Mouse (Mus musculus) adrenal gland, postnatal 10 days (tissue): Measurements from ENCODE around the gene Malsu1. TPM values are rescaled to one million over a fixed set of nuclear protein-coding genes. Genes with fewer than 3 reads are reported as not detected.

Experiments
- DNase-seq: peaks from one replicate; pipeline ENCODE4 v3.0.0; 2021; ENCODE audit warnings: mixed read lengths
- long read RNA-seq, 2 experiments: library from polyadenylated mRNA; stranded (forward); transcript quantifications; one replicate each; pipeline ENCODE4 v2.0.0; 2021
- total RNA-seq, 2 experiments: library from RNA; stranded (reverse); gene quantifications; 2 replicates each; pipeline ENCODE4 v1.2.3; 2021

The Malsu1 gene
- total RNA-seq = 10 to 100 TPM; 45.7 to 52.5 TPM
- long read RNA-seq, experiment 1, transcript Malsu1-203 (4 exons, 2,819 nt) = major isoform, 62 of 77 reads
- long read RNA-seq, experiment 1, partial matches to known transcripts = 7 of 77 reads
- long read RNA-seq, experiment 1, other reads (novel, unspliced or antisense) = 5 of 77 reads
- long read RNA-seq, experiment 2, transcript Malsu1-203 (4 exons, 2,819 nt) = major isoform, 34 of 45 reads
- long read RNA-seq, experiment 2, transcript Malsu1-202 (3 exons, 2,587 nt) = minor isoform, 8 of 45 reads
- long read RNA-seq, experiment 2, partial matches to known transcripts = 2 of 45 reads
- long read RNA-seq, experiment 2, other reads (novel, unspliced or antisense) = 1 of 45 reads

DNA sequence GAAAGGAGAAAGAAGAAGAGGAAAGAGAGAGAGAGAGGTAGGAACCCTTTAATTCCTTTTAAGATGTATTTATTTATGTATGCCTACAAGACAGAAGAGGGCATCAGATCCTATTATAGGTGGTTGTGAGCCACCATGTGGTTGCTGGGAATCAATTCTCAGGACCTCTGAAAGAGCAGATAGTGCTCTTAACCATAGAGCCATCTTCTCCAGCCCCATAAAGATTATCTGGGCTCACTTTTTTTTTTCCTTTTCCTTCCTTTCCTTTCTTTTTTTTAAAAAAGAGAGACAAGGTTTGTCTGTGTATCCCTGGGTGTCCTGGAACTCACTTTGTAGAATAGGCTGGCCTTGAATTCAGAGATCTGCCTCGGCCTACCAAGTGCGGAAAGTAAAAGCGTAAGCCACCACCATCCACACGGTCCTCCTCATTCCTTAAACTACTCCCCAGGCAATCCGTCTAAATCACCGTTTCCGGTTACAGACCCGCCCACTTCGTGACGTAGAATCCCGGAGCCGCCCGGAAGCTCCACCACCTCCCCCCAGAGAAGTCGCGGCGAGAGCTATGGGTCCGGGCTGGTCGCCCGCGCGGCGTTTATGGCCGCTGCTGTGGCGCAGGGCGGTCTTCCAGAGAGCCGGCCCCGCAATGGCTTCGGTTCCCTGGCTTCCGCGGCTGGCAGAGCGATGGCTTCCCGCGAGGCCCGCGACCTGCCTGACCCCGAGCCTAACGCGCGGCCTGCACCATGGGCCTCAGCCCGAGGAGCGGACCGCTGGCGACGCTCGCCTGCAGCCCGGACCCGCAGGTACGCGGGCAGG is at the start of gene Malsu1:
TSS of gene Malsu1 (plus strand) at position 492 of the 813 bp plus-strand sequence.
- DNase-seq = peak; percentile 97

DNA sequence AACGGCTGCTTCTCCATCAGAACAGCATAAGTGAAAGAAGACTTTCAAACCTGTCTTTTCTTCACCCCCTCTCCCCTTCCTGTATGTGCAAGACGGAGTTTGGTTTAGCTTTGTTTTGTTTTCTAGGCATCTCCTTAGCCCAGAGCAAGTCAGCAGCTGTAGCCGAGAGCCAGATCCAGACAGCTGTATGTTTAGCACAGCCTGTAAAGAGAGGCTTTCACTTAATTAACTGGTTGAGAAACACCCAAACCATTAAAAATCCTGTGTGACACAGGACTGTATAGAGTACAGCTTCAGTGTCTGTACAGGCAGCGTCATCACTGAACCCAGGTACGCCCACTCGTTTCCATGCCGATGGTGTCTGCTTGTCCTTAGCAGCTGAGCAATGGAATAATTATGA is 48.3 kb upstream of the Malsu1 start:
- no peak for DNase-seq

DNA sequence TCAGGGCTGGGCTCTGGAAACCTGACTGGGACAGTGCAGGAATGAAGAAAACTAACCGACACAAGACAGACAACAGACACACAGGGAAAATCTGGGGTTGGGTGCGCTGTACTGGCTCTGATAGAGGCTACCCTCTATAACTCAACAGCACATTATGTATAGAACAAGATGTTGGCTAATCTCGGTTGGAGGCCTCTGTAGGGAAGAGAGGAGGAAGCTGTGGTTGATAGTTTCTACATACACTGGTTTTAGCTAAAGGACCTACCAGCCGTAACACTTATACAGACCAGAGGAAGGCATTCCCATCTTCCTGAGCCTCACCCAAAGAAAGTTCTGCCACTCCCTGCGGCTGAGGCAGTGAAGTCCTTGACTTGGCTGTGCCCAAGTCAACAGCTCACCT is 47.1 kb upstream of the Malsu1 start:
- DNase-seq = no peak

DNA sequence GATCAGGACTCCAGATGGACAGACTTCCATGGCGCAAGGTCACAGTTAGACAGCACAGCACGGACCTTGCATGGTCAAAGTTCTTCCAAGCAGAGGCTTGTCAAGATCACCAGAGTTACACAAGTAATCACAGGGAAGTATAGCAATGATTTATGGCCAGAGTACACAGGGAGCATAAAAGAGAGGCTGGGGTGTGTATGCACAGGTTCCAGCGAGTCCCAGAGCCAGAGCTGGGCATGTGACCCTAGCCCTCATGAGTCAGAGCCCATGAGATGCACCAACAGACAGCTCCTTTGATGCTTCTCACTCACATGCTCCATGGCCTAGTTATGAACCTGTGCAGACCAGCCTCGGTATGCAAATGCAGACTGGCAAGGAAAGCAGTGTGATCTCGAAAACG is 45.6 kb upstream of the Malsu1 start:
- DNase-seq = no peak

DNA sequence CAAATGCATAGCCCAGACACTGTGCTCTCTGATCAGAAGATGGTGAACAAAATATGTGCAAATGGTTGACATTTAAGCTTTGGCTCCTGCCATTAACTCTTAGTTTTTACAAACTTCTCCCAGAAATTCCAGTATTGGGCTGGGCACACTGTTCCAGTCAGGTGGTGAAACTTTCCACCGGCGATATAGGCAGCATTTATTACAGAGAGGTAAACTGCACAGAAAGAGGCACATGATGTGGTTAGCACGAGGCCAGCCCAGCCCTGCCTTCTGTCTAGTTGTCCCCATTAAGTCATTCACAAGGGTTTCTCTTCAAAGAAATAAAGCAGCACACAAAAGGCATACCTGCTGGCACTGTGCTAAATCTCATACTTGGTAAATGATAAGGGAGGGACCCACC is 44.9 kb upstream of the Malsu1 start:
- no peak for DNase-seq

DNA sequence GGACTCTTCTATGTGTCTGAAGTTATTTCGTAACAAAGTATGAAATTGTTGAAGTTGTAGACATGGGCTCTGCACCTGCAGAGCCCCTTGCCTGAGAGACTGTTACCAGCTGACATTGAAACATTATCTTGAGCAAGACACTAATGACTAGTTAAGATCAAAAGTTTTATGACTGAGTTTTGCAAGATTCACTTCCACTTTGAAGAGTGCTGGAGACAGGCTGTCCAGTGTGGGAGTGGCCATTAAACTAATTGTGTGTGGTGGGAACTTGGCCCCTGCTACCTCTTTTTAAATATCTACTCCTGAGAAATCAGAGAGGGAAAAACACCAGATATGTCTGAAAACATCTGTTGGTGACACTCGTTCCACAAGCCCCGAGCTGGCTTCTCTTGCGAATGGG is 42.4 kb upstream of the Malsu1 start:
- no peak for DNase-seq

DNA sequence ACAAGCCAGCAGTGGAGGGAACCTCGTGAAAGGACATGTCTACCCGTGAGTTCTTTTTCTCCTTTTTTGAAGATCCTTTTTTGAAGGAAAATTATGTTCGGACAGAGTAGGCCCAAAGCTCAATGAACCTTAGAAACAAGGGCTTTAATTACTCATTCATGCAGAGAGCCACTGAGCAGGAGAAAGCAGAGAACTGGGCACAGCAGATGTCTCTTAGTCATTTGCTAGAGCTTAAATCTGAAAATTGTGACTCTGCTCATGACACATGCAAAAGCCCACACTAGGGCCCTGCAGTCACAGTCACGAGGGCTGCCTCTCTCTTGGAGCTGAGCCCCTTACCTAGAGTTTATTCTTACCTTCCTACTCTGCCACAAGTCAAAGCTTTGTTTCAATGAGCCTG is 40.8 kb upstream of the Malsu1 start:
- DNase-seq = no peak

DNA sequence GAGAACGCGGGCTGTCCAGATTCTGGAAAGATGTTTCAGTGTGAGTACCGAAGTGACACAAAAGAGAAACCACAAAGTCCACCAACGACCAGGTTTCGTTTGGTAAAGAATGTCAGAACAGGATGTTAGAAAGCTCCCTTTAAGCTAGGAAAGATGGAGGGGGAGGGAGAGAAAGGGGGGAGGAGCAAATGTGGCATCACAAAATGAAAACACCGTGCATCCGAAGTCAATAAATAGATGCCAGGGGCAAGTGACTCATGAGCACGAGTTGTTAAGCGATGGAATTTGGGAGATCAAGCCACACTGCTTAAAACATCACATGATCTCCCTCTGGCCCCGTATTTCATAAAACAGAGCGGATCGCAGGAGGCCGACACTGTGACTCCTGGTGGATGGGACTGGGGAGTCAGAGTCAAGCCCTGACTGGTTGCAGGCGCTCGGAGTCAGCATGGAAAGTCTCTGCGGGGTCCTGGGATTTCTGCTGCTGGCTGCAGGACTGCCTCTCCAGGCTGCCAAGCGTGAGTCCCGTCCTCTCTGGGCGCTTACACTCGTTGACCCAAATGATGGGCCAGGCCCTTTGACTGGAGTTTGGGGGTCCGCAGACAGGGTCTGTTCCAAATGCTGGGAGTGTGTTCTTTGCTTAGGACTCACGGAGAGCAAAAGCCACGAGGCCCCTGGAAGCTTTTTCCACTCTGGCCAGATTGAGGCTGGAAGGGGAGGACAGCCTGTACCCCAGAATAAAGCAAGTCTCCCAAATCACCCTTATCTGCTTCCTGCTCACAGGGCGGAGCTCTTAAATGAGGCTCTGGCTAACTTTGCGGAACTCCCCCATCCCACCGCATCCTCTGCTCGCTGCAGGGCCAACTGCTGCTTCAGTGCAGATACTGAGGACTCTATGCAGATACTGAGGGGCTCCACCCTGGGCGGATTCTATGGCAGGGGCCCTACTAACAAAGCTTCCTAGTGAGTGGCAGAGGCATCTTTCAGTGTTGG is 37.0 kb upstream of the Malsu1 start, which contains the start of gene Gpnmb:
TSS of gene Gpnmb (plus strand) at position 272 of the 993 bp plus-strand sequence.
- peak; percentile 7 for DNase-seq

DNA sequence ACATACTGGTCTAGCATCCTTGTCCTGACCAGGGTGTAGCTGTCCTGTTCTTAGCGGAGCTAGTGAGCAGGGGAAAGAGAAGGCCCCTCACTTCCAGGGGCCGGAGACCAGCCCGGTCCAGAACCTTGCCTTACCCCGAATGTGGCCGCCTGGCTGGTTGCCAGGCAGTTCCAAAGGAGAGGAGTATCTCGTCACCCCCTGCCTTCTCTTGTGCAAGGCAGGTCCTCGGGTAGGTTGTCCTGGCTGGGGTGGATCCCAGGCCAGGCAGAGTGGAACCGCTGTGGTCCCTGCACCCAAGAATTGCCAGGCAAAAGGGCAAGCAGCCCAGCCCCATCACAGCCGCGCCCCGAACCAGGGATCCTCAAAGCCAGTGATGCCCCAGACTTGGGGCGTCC is 36.3 kb upstream of the Malsu1 start:
- DNase-seq = no peak

DNA sequence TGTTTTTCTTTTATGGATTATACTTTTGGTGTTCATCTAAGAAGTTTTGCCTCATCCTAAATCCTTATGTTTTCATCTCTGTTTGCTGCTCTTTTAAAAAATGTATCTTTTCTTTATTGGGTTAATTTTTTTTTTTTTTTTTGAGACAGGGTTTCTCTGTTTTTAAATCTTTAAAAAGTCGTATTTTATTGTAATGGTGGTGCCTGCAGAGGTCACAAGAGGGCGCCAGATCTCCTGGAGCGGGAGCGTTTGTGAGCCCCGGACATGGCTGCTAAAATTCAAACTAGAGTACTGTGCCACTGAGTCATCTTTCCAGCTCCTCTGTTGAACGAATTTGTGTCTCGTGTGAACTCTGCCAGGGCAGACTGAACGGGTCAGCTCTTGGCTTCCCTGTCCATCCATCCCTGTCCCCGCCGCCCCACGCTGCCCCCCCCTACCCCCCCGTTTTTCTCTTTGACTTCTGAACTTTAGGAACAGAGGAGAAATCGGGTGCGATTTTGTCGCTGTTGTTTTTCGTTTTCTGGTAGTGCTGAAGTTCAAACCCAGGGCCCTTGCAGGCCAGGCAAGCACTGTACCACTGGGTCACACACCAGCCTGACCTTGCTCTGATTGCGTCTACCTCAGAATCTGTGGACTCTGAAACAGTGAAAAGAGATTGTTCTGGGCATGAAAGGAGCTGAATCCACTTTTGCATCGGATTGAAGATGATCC is 34.0 kb upstream of the Malsu1 start:
- peak; percentile 80 for DNase-seq

DNA sequence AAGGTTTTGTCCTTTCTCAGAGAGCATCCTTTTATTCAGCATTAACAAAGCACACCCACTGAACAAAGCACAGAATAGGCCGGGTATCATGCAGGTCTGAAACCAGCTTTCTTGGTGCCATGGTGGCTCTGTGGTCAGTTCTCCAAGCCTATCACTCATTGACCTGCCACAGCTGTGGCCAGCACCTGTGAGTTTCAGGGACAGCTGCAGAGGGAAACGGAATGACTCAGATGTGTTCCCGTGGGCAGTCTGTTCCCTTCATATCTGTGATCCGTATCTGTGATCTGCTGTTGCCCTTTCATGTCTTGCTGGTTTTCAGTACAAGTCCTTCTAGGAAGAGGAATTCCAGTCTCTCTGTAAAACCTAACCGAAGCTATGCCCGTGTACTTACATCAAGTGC is 27.1 kb upstream of the Malsu1 start:
- DNase-seq = no peak

DNA sequence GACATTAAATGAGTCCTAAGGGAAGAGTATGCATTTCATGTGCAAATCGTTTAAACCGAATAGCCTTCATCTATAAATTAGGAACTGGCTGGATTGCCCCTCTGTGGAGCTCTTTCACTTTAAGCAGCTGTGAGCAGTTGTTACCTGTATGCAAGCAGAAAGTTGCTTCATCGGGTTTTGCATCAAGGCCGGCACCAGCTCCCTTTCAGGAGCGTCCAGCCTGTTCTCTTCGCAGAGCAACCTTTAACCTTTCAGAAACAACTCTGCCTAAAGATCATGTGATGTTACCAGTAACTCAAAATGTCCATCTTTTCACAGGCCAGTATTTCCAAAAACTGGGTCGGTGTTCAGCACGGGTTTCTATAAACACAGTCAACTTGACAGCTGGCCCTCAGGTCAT is 26.6 kb upstream of the Malsu1 start:
- DNase-seq = no peak

DNA sequence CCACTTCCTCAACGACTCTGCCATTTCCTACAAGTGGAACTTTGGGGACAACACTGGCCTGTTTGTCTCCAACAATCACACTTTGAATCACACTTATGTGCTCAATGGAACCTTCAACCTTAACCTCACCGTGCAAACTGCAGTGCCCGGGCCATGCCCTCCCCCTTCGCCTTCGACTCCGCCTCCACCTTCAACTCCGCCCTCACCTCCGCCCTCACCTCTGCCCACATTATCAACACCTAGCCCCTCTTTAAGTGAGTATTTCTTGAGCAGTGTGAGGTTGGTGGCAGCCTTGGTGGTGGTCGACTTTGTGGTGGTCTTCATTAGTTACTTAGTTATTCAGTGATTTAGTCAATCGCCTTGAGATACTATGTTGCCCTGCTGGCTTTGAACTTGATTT is 25.7 kb upstream of the Malsu1 start:
- DNase-seq = no peak

DNA sequence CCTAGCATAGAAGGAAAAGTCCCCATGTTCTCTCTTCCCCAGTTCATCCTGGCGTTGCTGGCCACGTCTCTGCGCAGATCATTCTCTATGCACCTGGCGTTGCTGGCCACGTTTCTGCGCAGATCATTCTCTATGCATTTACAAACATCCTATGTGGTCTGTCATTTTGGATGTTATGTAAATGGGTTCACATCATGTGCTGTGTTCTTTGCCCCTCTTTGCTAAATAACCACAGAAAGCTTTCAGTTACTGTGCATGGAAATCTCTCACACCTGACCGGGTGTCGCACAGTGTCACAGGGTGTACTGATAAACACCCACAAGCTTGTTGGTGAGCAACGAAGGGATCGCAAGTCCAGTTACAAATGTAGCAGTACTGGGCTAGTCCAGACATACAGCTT is 25.2 kb upstream of the Malsu1 start:
- no peak for DNase-seq

DNA sequence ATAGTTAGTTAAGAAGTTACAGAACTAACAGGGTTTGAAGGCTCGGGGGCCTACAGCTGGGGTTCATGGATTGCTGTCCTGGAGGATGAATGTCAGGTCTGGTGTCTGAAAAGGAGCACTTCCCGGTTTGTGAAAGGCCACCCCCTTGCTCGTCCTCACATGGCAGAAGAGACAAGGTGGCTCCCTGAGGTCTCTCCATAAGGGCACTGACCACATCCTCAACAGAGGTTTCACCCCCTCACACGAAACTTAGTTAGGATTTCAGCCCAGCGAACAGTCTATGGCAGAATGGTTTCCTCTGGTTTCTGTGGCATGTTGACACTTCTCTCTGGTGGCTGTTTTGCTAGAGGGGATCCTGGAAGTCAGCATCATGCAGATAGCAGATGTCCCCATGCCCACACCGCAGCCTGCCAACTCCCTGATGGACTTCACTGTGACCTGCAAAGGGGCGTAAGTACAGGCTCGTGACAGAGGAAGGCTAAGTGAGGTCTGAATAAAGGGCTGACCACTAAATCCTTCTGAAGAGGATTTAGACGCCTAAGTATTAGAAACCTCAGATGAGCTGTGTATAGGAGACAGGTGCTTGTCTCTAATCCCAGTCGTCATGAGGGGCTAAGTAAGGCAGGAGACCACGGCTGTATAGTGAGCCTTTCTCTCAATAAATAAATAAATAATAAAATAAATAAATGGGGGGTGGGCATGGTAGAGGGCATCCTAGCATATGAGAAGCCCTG is 22.8 kb upstream of the Malsu1 start:
- DNase-seq = no peak

DNA sequence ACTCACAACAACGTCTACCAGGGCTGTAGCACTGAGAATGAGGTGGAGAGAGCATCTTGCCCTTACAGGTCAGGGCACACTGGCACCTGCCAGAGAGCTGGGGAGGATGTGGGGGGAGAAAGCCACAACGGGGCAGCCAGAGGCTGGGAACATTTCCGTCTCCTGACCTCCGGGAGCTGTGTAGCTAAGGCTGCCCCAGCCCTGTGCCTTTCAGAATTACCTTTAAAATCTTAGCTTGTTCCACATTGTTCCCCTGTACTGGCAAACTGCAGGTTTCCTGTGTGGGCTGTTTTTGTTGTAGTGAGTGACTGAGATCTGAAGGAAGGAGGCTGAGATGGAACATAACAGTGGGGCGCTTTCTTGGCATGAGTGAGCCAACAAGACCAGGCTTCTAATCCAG is 21.4 kb upstream of the Malsu1 start:
- no peak for DNase-seq

DNA sequence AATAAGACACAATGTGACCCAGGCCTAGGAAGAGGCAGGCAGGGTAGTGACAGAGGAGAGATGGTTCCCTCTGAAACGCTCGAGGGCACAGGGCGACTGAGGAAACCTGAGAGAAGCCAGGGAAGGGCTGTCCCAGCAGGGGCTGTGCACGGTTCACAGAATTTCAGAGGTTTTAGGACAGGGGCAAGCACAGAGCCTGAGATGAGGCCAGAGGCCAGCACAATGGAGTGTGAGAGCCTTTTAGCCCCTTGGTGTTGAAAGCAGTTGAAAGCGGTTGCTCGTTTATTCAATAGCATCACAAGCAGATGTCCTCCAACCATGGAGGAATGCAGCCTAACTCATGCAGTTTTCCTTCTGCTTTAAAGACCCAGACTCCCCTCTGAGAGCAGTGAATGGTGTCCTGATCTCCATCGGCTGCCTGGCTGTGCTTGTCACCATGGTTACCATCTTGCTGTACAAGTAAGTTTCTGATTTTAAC is 18.3 kb upstream of the Malsu1 start:
- no peak for DNase-seq

DNA sequence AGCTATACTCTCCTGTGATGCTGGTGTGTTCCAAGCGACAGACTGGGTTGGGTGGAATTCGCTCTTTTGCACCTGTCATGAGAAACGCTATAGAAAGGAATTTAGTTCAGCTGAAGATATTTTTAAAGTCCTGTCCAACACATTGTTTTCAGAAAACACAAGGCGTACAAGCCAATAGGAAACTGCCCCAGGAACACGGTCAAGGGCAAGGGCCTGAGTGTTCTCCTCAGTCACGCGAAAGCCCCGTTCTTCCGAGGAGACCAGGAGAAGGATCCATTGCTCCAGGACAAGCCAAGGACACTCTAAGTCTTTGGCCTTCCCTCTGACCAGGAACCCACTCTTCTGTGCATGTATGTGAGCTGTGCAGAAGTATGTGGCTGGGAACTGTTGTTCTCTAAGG is 17.6 kb upstream of the Malsu1 start:
- DNase-seq = no peak

DNA sequence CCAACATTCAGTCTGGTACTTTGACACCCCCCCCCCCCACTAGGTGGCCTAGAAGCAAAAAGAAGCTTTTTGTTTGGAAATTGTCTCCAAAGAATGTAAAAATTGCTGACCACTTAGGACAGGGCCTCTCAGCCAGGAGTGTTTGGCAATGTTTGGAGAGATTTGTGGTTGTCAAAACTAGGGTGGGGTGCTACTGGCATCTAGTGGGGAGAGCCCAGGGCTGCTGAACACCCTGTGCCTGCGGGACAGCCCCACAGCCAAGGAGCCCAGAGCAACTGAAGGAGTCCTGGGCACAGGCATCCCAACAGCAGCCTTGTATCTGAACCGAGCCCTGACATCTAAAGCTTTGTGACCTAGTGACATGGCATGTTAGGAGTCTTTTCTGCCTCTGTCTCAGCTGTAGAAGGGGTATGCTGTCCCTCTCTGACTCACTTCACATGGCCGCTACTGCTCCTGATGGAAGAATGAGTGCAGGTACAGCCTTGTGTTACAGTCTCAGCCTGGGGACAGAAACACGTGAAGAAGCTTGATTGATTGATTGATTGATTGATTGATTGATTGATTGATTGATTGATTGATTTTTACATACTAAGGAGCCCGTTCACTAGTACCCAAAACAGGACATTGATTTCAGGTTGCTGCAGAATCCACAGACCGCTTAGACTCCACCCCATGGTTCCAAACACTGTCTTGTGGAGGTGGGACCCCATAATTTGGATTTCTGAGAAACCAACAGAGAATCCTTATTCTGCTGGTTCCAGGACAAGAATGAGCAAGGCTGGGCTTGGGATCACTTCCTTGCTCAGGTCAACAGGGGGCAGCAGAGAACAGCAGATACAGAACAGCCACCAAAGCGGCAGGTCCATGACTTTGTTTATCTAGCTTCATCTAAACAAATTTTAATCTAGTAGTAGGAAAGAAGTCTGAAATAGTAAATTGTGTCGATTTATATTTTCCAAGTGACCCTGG is 16.3 kb upstream of the Malsu1 start:
- DNase-seq = peak; percentile 83

DNA sequence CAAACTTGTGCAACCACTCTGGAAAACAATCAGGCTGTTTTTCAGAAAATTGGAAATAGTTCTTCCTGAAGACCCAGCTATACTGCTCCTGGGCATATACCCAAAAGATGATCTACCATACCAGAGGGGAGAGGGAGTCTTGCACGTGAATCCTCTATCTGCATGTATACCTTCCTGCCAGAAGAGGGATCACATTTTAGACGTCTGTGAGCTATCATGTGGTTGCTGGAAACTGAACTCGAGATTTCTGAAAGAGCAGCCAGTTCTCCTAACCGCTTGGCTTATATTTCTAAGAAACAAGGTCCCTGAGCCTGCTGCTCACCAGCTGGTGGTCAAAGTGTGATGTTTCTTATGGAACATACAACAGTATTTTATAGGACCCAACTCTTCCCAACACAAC is 5.2 kb upstream of the Malsu1 start:
- DNase-seq = no peak
